Mouse (Mus musculus) right cerebral cortex, postnatal 36 days (tissue): ENCODE measurements around the gene Cacna1h.

ENCODE experiments used
- DNase-seq, 2 experiments: peaks; one replicate each; pipeline ENCODE4 v3.0.0; 2022; ENCODE audit warnings: low spot score in 2 of 2, mixed read lengths in 1 of 2

Gene Cacna1h

DNA sequence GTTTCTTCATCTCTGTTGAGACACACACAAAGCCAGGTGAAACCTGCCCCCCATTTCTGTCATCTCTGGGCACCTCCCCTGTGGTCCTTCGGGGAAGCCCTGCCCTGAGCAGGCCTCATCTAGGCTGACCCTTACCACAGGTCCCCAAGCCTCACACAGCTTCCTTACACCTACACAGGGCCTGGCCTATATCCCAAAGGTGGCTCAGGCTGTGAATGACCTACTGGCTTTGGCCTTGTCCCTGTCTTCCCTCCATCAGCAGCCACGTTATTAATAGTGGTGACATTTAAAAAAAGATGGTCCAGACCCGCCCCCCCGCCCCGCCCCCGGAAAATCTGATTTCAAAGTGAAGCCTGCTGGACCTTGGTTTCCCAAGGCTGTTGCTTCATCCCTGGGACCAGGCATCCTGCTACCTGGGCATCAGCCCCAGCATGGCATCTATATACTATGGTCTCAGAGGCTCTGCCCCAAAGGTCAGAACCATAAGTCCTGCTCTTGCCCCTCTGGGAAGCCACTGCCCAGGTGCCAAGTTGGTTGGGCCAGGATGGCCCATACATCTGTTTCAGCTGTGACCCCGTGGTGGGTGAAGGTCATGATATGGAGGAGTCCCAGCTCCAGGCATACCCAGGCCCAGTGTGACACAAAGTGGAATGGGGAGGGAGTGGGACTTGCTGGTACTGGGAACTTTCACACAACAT lies 25.1 kb downstream of the Cacna1h start:
- DNase-seq = no peak

DNA sequence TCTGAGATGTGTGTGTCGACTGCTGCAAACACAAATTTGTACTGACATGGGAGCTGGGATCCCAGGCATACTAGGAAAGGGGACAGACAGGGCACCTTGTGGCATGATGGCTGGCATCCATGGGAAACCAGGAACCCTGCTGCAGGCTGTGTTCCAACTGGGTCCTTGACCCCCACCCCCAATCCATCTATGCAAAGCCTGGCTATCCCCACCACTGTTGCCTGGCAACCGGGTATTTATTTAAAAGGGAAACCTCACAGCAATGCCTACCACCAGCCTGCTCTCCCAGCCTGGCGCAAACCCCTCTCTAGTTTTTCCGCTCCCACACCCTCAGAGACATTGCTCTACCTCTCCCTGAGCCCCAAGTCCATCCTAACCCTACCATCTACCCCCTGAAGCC lies 26.2 kb downstream of the Cacna1h start:
- no peak for DNase-seq

DNA sequence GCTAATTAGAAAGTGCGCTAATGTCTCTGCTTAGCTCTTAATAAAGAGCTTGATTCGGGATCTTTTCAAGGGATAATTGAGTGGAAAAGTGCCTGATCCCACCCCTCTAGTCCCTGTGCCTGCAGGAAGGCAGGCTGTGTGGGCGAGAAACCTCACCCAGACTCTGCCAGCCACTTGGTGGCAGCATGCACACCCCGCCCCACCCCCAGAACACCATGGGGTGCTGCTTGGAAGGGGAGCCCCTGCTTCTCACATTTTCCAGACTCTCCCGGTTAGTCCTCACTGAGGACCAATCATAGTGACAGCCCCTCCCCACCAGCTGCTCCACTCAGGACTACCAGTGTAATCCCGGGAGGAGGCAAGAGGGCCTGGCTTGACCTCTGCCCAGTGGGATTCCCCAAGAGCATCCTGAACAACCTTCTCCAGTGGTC lies 27.6 kb downstream of the Cacna1h start:
- DNase-seq = peak; percentile 29 to 50

DNA sequence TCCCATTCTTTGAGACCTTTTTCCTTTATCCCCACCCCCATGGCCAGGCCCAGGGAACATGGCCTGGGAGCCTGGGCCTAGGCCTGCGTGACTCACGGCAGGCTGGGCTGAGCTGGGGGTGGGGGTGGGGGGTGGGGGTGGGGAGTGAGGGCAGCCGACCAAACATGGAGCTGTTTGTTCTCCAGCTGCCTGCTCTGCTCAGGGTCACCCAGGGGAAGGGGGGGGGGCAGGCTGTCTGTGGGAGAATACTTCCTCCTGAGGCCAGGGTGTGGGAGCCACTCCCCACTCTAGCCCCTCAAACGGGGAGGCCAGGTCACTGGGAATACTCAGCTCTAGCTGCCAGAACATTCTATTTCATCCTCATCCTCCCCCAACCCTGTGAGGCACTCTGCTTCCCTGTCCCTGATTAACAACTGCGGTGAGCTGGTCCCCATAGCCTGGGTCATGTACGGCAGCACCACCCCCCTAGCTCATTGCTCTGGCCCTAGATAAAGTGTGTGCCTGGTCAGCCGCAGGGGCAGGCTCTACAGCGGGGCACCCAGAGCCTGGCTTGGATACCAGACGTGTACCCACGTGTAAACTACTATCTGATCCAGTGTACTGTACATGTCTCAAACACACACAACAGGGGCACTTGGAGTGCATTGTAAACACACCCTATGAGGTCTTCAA lies 28.2 kb downstream of the Cacna1h start:
- DNase-seq = no peak

DNA sequence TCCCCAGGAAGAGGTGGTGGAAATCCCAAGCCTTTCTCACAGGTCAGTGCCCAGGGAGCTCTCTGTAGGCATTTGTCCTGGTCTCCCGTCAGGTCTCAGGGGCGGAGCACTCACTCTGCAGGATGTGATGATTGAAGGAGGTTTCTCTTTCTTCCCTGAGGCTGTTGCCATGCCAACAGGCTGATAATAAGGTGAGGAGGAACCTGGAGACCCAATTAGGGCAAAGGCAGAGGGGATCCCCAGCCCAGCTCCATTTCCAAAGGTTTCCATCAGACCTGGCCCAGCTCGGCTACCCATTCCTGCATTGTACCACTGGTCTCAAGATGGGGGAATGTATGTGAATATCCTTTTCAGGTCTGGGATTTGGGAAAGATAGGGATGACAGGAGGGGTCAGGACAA lies 29.4 kb downstream of the Cacna1h start:
- DNase-seq = no peak

DNA sequence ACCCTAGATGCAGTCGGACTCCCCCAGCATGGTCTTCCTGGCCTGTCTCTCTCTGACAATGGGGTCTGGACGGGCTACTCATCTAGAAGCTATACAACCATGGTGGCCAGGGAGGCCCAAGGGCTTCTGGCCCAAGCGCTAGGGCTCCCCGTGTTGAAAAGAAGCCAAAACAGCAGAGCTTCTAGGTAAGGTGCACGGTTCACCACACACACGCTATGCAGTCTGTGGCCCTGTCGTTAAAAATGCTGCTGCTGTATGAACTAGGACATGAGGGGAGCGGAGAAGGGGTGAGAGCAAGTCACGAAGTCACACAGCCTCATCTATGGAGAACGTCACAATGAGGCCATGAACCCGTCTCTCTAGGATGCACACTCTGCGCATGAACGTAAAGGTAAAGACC lies 31.4 kb downstream of the Cacna1h start:
- DNase-seq = no peak

DNA sequence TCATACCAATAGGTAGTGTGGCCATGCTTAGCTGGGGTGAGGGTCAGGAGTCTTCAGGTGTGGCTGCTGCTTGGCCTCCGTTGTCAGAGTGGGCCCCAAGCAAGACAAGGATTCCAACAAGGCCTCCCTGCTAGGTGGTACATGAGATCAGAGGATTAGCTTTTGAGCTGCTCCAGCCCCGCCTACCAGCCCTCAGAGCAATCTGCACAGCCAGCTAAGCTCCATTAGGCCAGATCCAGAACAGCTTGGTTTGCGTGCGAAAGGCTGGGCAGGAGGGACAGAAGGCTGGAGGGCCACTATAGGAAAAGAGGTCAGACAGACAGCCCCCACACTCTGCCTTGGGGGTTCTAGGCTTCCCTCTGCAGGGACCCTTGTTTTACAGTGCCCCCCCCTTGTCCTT lies 32.1 kb downstream of the Cacna1h start:
- no peak for DNase-seq

DNA sequence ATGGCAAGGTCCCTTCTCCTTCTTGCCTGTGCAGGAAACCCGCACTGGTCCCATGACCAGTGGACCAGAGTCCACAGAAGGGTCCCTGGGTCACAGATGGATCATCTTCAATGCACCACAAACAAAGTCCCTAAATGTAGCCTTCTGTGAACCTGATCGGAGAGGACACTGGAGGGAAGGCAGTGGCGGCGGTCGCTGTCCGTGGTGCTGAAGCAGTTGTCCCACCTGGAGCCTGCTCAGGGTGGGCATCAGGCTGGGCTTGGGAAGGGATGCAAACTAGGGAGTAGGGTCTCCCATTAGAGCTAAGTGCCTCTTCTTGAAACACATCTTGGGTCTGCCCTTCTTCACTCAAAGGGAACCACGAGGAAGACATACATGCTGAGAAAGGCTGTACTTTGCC lies 33.1 kb downstream of the Cacna1h start:
- no peak for DNase-seq

DNA sequence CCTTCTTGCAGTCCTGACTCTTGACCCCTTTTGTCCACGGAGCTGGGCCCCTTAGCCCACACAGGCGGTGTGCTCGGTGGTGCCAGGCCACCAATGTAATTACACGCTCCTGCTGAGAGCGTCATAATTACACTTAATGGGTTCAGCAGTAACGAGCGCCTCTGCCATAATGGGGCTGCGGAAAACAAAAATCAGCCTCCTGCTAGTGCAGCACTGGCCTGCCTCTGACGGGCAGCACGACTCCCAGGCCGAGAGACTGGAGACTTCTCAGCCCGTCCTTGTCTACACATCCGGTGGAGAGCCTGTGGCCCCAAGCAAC lies 35.1 kb downstream of the Cacna1h start:
- no peak for DNase-seq

DNA sequence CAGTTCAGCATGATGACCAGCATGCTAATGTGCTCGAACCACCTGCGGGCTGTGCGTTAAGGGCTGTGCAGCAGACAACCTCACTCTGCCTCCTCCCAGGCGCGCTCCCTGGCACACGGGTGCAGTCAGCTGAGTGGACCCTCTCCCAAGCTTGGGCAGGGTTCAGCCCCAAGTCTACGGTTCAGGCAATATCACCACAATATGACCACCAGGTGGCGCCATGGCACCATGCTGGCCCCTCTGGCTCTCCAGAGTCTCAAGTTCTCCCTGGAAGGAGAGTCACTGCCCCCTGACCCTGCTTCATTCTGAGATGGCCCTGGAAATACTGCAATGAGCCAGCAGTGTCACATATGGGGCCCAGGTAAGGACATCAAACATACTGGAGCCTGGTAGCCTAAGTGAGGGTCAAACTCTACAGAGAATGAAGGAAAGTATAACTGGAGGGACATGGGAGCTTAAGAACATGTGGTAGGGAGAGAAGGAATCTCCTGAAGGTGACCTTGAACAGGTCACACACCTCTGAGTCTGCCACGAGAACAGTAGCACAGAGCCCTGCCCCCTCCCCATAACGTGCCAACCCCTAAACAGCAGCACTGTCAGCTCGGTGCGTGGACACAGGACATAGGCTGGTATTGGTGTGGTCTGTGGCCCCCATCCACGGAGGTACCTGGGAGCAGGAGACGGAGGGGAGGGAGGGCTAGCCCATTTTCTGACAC lies 35.6 kb downstream of the Cacna1h start:
- peak; percentile 50 to 61 for DNase-seq

DNA sequence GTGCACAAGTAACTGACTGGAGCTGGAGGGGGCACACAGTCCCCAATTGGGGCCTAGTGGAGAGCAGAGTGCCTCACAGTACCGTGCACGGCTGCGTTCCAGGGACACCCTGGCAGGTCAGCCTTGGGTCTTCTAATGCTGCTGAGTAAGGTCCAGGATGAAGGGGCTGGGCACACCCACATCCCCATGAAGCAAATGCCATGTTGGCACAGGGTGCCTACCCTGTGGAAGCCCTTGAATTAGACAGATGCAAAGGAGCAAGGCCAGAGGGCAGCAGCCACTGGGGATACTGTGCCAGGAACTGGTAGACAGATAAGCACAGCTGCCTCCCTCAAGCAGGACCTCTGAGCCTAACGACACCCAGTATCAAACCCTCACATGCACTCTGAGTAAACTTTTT lies 39.1 kb downstream of the Cacna1h start:
- no peak for DNase-seq

DNA sequence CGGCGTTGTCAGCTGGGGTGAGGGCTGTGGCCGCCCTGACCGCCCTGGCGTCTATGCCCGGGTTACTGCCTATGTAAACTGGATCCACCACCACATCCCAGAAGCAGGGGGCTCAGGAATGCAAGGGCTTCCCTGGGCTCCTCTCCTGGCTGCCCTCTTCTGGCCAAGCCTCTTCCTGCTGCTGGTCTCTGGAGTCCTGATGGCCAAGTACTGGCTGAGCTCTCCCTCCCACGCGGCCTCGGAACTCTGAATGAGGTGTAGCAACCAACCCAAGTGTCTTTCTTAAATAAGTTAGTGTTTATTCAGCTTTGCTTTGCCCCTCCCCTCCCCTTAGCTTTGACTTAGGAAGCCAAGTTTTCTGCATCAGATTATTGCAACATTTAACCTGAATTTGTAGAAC lies 59.6 kb downstream of the Cacna1h start:
- no peak for DNase-seq

DNA sequence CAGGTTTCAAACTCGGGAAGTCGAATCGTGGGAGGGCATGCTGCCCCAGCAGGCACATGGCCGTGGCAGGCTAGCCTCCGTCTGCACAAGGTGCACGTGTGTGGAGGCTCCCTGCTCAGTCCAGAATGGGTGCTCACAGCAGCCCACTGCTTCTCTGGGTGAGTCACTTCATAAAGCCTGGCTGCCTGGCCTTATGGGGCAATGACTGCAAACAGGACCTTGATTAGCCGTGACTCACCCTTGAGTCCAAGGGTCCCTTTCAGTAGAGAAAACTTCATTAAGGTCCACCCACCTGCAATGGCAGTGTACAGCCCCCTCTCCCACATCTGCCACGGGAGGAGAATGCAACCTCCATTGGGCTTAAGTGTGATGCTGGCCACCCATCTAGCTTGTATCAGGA lies 61.1 kb downstream of the Cacna1h start:
- no peak for DNase-seq

DNA sequence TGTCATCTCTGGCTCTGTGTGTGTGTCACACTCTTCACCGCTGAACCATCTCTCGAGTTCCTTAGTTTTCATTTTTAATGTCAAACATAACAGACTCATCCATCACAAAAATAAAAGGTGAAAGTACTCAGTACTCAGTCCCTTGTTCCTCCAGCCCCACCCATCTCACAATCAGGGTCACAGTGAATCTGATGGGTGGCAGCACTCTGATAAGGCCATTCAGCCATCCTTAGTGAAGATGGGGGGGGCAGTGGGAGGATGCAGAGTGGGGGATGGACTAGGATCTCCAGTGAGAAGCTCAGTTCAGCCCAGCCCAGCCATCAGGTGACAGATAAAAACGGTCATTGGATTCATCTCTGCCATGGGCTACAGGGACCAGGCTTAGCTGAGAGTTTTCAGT lies 64.6 kb downstream of the Cacna1h start, which contains the start of gene Tpsg1:
Tpsg1 (plus strand) TSS at position 301 of the 400 bp plus-strand sequence.
- DNase-seq = no peak

DNA sequence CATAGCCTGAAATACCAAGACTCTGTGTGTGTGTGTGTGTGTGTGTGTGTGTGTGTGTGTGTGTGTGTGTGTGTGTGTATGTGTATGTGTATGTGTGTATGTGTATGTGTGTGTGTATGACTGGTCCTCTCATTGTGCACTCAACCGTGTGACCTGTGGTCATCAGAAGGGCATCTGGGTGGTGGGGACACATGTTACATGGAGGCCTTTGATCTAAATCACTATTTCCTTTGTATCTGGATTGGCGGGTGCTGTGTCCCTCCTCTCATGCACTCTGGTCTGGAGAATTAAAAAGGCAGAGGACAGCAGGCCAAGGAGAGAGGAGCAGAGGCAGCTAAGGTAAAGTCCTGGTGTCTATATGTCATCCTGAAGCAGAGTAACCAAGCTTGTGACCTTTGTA lies 67.6 kb downstream of the Cacna1h start, which contains the start of gene Tpsb2:
Tpsb2 (plus strand) TSS at position 301 of the 400 bp plus-strand sequence.
- DNase-seq = no peak

DNA sequence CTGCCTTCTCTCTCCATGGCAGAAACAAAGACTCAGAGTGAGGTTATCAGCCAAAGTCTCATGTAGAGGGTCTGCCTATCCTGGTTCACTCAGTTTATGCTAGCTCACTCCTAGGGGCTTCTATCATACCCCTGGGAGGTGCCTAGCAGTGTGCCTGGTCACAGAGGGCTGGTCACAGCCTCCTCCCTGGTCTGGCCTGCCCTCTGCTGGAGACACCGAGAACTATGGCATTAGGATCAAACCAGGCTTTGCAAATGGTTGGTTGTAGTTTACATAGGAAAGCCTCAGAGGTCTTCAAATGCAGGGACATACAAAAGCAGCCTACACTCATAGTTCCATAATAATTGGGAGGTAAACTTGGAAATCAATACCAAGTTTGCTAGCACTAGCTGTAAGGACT lies 69.9 kb downstream of the Cacna1h start:
- no peak for DNase-seq

DNA sequence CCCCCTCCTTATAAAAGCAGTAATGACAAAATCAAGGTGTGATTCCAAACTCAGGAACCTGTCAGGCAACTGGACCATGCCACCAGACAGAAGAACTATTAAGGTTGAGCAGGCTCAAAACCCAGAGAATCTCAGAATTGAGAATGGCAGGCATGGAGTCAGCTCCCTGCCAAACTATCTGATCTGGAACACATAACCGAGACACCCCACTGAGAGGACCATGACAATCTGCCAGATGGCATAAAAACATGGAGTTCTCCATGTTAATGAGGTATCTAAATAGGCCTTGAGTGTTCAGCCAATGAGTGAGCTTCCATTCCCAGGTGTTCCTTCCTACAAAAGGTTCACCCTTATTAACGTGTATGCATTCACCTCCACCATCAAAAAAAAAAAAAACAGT lies 72.3 kb downstream of the Cacna1h start:
- no peak for DNase-seq

DNA sequence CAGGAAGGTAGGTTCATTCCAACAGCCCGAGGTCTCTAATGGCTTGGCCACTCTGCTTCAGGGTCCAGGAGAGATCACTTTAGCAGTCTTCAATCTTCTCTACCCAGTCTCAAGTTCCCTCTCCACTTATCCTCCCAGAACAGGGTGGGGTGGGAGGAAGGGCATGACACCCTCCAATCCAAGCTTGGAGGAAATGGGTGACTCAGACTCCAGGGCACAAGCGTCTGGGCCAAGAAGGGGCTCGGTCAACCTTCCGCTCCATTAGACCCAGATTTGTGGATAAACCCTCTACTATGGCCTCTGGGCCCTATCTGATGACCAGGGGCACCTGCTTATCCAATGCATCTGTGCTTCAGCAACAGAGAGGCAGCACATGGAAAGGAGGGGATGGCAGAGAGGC lies 88.1 kb downstream of the Cacna1h start, which contains the start of gene Tpsab1:
Tpsab1 (minus strand) TSS at position 101 of the 400 bp plus-strand sequence.
- DNase-seq = no peak

DNA sequence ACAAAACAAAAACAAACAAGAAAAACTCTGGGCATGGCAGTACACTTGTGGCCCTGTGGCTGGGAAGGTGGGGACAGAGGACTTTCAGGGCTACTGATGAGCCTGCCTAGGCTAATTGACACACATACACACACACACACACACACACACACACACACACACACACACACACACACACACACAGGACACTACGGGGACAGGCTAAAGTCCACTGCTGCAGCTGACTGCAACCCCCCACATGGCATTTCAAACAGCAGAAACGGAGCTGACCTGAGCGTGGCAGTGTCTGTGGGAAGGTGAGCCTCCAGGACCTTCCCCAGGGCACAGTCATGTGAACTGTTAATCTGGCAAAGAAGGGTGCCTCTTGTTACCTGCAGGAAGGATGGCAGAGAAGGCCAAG lies 92.1 kb downstream of the Cacna1h start:
- DNase-seq = no peak

DNA sequence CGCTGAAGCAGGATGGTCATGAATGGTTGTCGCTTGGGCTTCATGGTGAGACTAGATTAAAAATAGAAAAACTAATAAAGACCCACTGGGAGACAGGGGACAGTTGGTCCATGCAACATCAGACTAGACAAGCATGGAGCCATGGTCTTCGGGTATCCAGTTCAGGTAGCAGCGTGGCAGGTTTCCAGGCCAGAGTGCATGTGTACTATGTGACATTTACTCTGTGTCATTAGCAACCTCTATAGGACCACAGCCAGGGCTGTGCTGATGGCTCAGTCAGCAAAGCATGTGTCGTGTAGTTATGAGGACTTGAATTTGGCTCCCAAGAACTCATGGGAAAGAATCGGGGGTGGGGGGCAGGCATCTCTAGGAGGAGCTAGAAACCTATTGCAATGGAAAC lies 93.6 kb downstream of the Cacna1h start:
- no peak for DNase-seq

DNA sequence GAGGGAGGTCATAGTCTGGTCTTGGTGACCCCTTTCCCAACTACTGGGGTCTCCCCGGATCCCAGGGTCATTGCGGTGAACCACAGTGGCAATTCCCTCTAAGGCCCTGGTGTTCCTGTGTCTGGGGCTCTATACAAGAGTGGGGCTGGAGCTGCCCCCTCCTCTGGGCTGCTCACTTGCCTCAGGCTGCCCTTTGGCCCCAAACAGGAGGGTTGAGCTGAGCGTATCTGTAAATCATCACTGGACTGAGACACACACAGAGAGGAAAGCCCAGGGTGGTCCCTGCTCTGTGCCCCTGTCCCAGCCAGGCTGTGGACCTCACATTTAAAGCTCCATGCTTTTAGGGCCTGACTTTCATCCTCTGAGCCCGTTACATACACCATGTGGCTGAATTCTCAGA lies 95.4 kb downstream of the Cacna1h start:
- no peak for DNase-seq

DNA sequence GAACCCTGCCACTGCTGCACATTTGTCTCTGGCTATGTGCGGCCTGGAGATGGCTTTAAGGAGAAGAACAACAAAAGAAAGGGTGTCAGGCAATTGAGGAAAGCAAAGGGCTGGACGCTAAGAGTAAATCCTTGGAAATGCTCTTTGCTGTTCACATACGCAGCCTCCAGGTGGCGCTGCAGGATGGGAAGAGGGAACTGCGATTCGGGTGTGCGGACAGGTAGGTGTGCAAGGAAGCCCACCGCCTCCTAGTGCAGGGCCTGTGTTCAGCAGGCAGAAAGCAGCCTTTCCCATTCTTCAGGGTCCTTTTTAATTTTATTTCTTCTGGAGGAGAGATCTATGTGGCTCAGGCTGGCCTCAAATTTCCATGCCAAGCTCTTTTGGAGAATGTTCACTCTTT lies 99.6 kb downstream of the Cacna1h start:
- peak; percentile 4 to 12 for DNase-seq

DNA sequence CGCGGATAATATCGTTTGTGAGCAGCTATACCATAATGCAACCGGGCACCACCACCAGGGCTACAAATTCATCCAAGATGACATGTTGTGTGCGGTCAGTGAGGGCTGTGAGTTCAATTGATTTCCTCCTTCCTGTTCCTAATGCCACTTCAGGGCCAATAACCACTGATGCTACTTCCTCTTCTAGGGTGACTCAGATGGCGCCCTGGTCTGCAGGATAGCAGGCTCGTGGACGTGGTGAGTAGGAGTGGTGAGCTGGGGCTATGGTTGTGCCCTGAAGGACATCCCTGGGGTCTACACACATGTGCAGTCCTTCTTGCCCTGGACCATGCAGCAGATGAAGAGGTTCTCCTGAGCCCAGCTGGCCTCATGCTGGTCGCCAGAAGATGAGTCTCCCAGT lies 101.3 kb downstream of the Cacna1h start:
- DNase-seq = no peak
